Mouse (Mus musculus): ENCODE data around the gene Ndel1. TPM values are rescaled to one million over a fixed set of nuclear protein-coding genes. Genes with fewer than 3 reads are reported as not detected.

The Ndel1 gene
- polyA plus RNA-seq, 1 experiment from 2014 or later, result 98.8 TPM

DNA sequence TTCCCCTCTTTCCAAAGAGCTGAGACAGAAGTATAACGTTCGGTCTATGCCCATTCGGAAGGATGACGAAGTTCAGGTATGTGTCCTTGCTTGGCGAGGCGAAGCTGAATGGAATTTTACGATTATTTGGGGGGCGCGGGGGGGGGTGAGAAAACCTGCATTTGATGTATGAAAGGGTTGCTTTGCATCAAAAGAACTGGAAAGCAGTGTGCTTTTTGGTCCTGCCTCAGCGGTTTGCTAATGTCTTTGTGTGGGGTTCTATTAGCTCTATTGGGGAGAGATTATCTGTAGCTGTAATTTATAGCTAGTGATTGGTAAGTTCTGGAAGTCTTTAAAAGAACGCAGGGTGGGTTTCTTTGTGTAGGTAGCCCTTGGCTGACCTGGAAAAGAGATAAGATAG lies 30.7 kb upstream of the Ndel1 start:
- peak overlapping the region; percentile 83 for H3K4me2 ChIP-seq (replicated peaks)
- 0 out of 2 replicates have a peak, but pooled peaks cover 5% of the 10 kb centered on the region for H3K27me3 ChIP-seq
- peaks cover 14% of the 10 kb centered on the region for H3K4me1 ChIP-seq
- ATAC-seq (ENCODE audit: low FRiP score, low read depth), result no peak
- H3K9me3 ChIP-seq, result no peaks in the 10 kb centered on the region
- peaks cover 47% of the 10 kb centered on the region for H3K36me3 ChIP-seq
- peak overlapping the region; percentile 100 for H3K9ac ChIP-seq
- peak overlapping the region; percentile 39; the same call in 1 of the 2 replicates for H3K27ac ChIP-seq
- WGBS, result 3% methylated on average over 11 of the region's 11 CpGs
- H3K4me3 ChIP-seq, result peak overlapping the region; percentile 98

DNA sequence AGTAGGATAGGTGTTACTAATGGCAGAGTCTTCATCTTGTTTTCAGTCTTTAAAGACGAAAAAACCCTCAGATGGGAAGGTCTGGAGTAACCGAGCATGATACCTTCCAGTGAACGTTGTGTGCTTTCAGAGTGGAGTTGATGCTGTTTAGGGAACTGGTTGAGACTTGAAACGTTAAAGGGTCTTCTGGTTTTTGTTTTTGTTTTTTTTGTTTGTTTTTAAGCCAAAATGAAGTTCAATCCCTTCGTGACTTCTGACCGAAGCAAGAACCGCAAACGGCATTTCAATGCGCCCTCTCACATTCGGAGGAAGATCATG lies 30.3 kb upstream of the Ndel1 start:
- Histone ChIP-seq H3K9ac (peak overlapping the region; percentile 100), H3K27ac (peak overlapping the region; percentile 93; the same call in 1 of the 2 replicates), H3K4me1 (peaks cover 14% of the 10 kb centered on the region), H3K27me3 (0 out of 2 replicates have a peak, but pooled peaks cover 5% of the 10 kb centered on the region), H3K4me2 (replicated peaks) (peak overlapping the region; percentile 83), H3K36me3 (peaks cover 47% of the 10 kb centered on the region), H3K9me3 (no peaks in the 10 kb centered on the region), H3K4me3 (peak overlapping the region; percentile 98)
- ATAC-seq (ENCODE audit: low FRiP score, low read depth), result no peak
- WGBS, result under 1% methylated on average over 10 of the region's 10 CpGs

DNA sequence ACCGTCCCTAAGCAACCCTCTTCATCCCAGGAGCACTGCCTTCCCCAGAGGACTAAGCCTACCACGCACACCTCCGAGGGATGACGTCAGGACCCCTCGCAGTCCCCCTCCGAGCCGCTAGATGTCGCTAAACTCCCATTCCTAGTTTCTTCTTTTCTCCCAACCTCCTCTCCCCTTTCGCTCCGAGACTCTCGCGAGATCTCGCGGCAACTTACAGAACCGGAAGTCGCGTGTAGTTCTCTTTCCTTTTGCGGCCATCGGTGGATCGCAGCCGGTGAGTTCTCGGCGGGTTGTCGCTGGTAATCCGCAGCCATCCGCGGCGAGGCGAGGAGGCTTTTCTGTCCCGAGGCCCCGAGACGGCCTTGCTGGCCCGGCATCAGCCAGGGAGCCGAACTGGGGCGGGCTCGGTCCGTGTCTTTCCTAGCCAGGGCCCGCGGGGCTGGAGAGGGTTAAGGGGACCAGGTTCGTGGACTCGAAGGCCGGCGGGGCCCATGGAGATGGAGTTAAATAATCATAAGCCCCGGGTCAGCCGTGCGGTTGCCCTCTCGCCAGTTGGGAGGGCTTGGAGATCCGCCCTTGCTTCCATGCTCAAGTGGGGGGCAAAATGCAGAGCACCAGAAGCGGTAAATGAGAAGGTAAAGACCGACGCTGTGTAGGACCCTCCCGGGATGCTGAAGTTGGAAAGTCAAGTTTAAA lies 29.8 kb upstream of the Ndel1 start, which contains the start of gene Rpl26:
Gene Rpl26, plus strand, starts transcription at position 233 of the 696 bp plus-strand sequence.
- peaks cover 14% of the 10 kb centered on the region for H3K4me1 ChIP-seq
- peaks cover 42% of the 10 kb centered on the region for H3K36me3 ChIP-seq
- peak within 1 kb of the TSS; percentile 93 for H3K27ac ChIP-seq
- peak; percentile 86 for ATAC-seq (ENCODE audit: low FRiP score, low read depth)
- H3K9me3 ChIP-seq, result no peaks in the 10 kb centered on the region
- H3K27me3 ChIP-seq, result 0 out of 2 replicates have a peak, but pooled peaks cover 5% of the 10 kb centered on the region
- peak within 1 kb of the TSS; percentile 83 for H3K4me2 ChIP-seq (replicated peaks)
- WGBS, result under 1% methylated on average over 52 of the region's 52 CpGs
- H3K4me3 ChIP-seq, result peak within 1 kb of the TSS; percentile 98
- peak within 1 kb of the TSS; percentile 100 for H3K9ac ChIP-seq

DNA sequence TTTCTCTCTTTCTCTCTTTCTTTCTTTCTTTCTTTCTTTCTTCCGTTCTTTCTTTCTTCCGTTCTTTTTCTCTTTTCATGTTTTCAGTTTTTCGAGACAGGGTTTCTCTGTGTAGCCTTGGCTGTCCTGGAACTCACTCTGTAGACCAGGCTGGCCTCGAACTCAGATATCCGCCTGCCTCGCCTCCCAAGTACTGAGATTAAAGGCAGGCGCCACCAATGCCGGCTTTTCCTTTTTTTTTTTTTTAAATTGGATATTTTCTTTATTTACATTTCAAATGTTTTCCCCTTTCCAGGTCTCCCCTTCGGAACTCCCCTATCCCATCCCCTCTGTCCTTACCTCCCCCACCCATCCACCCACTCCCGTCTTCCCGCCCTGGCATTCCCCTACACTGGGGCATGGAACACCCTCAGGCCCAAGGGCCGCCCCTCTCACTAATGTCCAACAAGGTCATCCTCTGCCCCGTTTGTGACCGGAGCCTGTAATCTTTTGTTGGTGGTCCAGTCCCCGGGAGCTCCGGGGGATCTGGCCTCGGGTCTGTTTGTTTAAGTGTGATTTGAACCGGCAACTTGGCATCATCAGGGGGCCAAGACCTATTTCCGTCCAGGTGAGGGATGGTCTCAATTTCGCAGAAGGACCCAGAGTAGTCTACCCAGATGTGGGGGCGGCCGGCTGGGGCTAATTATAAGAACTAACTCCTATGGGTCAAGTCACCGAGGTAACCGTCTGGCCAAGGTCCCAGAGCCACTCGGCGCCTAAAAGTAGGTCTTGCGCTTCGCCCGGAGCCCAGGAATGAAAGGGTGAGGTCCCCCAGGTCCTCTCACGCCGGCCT lies 29.1 kb upstream of the Ndel1 start:
- 26% methylated on average over 31 of the region's 31 CpGs for WGBS
- no peaks in the 10 kb centered on the region for H3K9me3 ChIP-seq
- peak; percentile 38; the same call in 1 of the 2 replicates for ATAC-seq (ENCODE audit: low FRiP score, low read depth)
- H3K36me3 ChIP-seq, result peaks cover 35% of the 10 kb centered on the region
- H3K4me3 ChIP-seq, result peak overlapping the region; percentile 98
- peak overlapping the region; percentile 69 for H3K9ac ChIP-seq
- no peak overlapping the region for H3K27ac ChIP-seq
- H3K27me3 ChIP-seq, result 0 out of 2 replicates have a peak, but pooled peaks cover 5% of the 10 kb centered on the region
- peak overlapping the region; percentile 70 for H3K4me2 ChIP-seq (replicated peaks)
- peaks cover 14% of the 10 kb centered on the region for H3K4me1 ChIP-seq

DNA sequence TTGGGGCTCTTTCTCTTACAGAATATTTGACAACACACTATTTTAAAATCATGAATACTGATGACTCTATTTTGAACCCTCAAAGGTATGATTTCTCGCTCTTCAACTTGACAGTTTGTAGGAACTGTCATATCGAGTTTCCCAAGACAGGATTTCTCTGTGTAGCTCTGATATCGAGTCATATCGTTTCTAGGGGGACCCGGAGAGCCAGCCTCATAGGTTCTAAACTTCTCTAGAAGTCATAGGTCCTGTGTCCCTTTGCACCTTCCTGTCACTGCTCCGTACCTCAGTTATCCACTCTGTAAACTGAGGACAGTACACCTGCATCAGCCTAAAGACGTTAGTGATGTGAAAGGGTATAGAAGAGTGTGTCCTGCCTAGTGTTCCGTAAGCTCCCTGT lies 28.2 kb upstream of the Ndel1 start:
- H3K4me2 ChIP-seq (replicated peaks), result no peak overlapping the region
- peaks cover 25% of the 10 kb centered on the region for H3K36me3 ChIP-seq
- H3K27me3 ChIP-seq, result 0 out of 2 replicates have a peak, but pooled peaks cover 5% of the 10 kb centered on the region
- ATAC-seq (ENCODE audit: low FRiP score, low read depth), result no peak
- H3K9ac ChIP-seq, result no peak overlapping the region
- H3K27ac ChIP-seq, result no peak overlapping the region
- H3K4me1 ChIP-seq, result peaks cover 14% of the 10 kb centered on the region
- no peaks in the 10 kb centered on the region for H3K9me3 ChIP-seq
- H3K4me3 ChIP-seq, result no peak overlapping the region
- WGBS, result 88% methylated on average over 8 of the region's 8 CpGs

DNA sequence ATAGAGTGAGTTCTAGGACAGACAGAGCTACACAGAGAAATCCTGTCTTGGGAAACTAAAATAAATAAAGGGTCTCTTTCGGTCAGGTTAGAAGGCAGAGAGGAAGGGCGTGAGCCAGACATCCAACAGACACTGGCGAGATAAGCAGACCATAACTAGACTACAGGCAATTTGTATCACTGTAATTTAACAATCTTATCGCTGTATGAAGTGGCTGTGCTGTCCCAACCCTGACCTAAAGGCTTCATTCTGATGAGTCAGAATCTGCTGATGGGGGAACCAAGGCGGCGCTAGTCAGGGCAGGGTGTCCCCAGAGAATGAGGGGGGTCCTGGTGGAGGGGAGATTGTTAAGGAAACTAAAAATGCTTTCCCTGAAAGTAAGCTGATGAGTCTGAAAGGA lies 27.1 kb upstream of the Ndel1 start:
- Histone ChIP-seq H3K9me3 (no peaks in the 10 kb centered on the region), H3K27me3 (0 out of 2 replicates have a peak, but pooled peaks cover 5% of the 10 kb centered on the region), H3K36me3 (peaks cover 15% of the 10 kb centered on the region), H3K4me2 (replicated peaks) (no peak overlapping the region), H3K4me1 (peaks cover 14% of the 10 kb centered on the region), H3K27ac (no peak overlapping the region), H3K9ac (no peak overlapping the region), H3K4me3 (no peak overlapping the region)
- WGBS, result 96% methylated on average over 6 of the region's 6 CpGs
- ATAC-seq (ENCODE audit: low FRiP score, low read depth), result no peak

DNA sequence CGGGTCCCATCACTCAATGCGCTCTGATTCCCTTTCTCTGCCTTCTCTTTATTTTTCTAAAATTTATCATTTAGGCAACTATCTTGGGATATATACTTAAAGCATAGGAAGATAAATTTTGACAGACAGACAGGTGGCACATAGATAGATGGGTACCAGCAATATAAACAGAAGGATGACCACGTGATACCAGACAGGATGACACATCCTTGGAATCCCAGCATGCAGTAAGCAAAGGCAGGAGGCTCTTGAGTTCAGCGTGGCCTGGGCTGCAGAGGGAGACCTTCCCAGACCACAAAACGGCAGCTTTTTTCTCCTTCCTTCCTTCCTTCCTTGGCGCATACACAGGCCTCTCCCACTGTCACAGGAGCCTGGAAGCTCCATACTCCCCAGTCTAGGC lies 26.2 kb upstream of the Ndel1 start:
- no peak overlapping the region for H3K4me3 ChIP-seq
- 0 out of 2 replicates have a peak, but pooled peaks cover 5% of the 10 kb centered on the region for H3K27me3 ChIP-seq
- no peak for ATAC-seq (ENCODE audit: low FRiP score, low read depth)
- no peak overlapping the region for H3K4me2 ChIP-seq (replicated peaks)
- no peaks in the 10 kb centered on the region for H3K9me3 ChIP-seq
- peaks cover 9% of the 10 kb centered on the region for H3K4me1 ChIP-seq
- 75% methylated on average over 6 of the region's 6 CpGs for WGBS
- H3K27ac ChIP-seq, result no peak overlapping the region
- no peak overlapping the region for H3K9ac ChIP-seq
- peaks cover 6% of the 10 kb centered on the region for H3K36me3 ChIP-seq

DNA sequence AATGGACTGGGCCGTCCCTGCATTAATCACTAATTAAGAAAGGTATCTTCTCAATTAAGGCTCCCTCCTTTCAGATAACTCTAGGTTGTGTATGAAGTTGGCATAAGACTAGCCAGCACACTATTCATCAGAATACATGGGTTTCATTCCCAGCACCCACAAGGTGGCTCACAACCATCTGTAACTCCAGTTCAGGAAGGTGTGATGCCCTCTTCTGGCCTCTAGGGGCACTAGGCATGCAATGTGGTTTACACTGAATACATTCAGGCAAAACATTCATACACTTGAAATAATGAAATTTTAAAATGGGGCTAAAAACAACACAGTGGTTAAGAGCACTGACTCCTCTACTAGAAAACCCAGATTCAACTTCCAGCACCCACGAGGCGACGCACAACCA lies 25.5 kb upstream of the Ndel1 start:
- no peak for ATAC-seq (ENCODE audit: low FRiP score, low read depth)
- Histone ChIP-seq H3K9ac (no peak overlapping the region), H3K27ac (no peak overlapping the region), H3K9me3 (no peaks in the 10 kb centered on the region), H3K36me3 (no peaks in the 10 kb centered on the region), H3K4me2 (replicated peaks) (no peak overlapping the region), H3K4me1 (0 out of 2 replicates have a peak, but pooled peaks cover 3% of the 10 kb centered on the region), H3K27me3 (0 out of 2 replicates have a peak, but pooled peaks cover 5% of the 10 kb centered on the region), H3K4me3 (no peak overlapping the region)
- WGBS, result 56% methylated on average over 4 of the region's 4 CpGs

DNA sequence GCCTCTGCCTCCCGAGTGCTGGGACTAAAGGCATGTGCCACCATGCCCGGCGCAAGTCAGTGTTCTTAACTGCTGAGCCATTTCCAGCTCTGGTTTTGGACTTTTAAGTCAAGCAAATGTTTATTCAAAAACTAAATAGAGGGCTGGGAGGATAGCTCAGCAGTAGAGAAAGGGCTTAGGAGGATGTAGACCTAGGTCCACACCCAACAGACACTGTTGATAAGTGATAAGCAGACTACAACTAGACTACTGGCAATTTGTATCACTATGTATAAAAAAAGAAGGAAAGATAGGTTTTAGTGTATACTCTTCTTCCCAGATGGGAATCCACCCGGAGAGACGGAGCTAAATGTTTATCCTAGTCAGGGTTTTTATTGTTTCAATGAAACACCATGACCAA lies 24.6 kb upstream of the Ndel1 start:
- no peak for ATAC-seq (ENCODE audit: low FRiP score, low read depth)
- Histone ChIP-seq H3K4me2 (replicated peaks) (no peak overlapping the region), H3K9ac (no peak overlapping the region), H3K36me3 (no peaks in the 10 kb centered on the region), H3K27ac (no peak overlapping the region), H3K4me1 (0 out of 2 replicates have a peak, but pooled peaks cover 3% of the 10 kb centered on the region), H3K9me3 (no peaks in the 10 kb centered on the region), H3K27me3 (0 out of 2 replicates have a peak, but pooled peaks cover 5% of the 10 kb centered on the region), H3K4me3 (no peak overlapping the region)
- WGBS, result 92% methylated on average over 5 of the region's 5 CpGs

DNA sequence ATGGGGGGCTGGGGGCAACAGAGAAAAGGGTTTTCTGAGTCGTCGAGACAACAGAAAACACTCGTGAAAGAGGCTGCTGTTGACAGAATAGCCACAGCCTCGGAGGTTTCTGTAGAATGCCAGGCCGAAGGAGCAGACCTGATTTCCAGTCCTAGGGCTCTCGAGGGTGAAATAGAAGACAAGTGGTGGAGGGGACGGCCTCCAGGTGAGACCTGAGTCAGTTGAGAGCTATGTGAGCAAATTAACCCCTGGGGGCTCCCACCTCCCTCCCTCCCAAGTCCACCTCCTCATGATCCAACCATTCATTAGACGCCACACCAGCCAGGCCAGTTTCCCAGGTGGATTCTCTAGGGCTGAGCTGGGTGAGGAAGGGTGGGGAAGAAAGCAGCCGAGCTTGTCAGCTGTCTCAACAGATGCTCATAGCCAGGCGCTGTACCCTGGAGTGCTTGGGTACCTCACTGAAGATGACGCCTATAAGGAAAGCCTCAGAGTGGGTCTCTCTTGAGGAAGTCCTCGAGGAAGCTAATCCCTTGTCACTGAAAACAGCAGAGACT lies 22.3 kb upstream of the Ndel1 start:
- no peaks in the 10 kb centered on the region for H3K36me3 ChIP-seq
- H3K4me1 ChIP-seq, result no peaks in the 10 kb centered on the region
- H3K27me3 ChIP-seq, result 0 out of 2 replicates have a peak, but pooled peaks cover 2% of the 10 kb centered on the region
- H3K27ac ChIP-seq, result no peak overlapping the region
- H3K4me2 ChIP-seq (replicated peaks), result no peak overlapping the region
- no peak for ATAC-seq (ENCODE audit: low FRiP score, low read depth)
- no peak overlapping the region; the same call in 1 of the 2 replicates for H3K9ac ChIP-seq
- WGBS, result 66% methylated on average over 12 of the region's 12 CpGs
- no peaks in the 10 kb centered on the region for H3K9me3 ChIP-seq
- no peak overlapping the region for H3K4me3 ChIP-seq

DNA sequence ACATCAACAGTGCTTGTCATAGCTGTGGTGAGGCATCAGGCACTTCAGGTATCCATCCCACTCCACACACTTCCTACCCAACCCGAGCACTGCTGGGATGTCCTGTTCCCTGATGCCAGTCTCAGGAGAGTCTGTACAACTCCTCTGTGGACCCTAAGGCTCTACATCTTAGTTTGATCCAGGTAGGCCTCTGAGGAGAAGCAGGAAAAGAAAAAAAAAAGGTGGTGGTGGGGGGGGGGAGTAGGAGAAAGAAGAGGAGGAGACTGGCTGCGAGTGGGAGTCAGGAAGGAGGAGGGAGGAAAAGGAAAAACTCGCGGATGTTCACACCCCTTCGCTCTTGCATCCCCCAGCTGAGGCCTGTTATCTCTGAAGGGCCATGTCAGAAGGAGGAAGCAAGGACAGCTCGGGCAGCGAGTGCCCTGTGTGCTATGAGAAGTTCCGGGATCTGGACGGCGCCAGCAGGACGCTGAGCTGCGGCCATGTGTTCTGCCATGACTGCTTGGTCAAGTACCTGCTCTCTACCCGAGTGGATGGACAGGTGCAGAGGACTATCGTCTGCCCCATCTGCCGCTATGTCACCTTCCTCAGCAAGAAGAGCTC lies 20.7 kb upstream of the Ndel1 start:
- no peak for ATAC-seq (ENCODE audit: low FRiP score, low read depth)
- no peak overlapping the region for H3K4me2 ChIP-seq (replicated peaks)
- no peak overlapping the region for H3K27ac ChIP-seq
- WGBS, result 68% methylated on average over 15 of the region's 15 CpGs
- H3K9me3 ChIP-seq, result no peaks in the 10 kb centered on the region
- H3K4me3 ChIP-seq, result no peak overlapping the region
- 0 out of 2 replicates have a peak overlapping the region, but pooled peaks have one; percentile 8 for H3K9ac ChIP-seq
- H3K4me1 ChIP-seq, result no peaks in the 10 kb centered on the region
- no peaks in the 10 kb centered on the region for H3K36me3 ChIP-seq
- no peaks in the 10 kb centered on the region for H3K27me3 ChIP-seq

Data from limb, embryonic 13.5 days (tissue).